Mouse (Mus musculus): ENCODE results near the gene Cd109. TPM values are rescaled to one million over a fixed set of nuclear protein-coding genes. Genes with fewer than 3 reads are reported as not detected.

The Cd109 gene
- polyA plus RNA-seq, 1 experiment from 2014 or later: 1.4 TPM

DNA sequence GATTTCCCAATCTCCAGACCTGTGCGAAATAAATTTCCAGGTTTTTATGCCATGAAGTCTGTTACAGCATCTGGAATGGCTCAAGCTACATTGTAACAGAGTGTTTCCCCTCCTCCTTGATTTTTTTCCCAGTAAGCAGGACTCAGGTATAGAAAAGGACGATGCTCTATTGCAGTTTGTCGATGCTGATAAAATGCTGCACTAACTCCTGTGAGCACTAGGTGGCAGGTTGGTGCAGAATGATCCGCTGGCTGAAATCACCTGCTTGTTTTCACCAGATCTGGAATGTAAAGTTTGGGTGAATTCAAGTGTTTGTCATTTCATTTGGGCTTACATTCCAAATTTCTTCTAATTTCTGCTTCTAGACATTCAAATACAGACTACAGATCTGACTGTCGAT lies 18.5 kb upstream of the Cd109 start:
- 5% methylated on average over 5 of the region's 5 CpGs for WGBS
- no peak overlapping the region for H3K4me3 ChIP-seq
- no peak overlapping the region for H3K27ac ChIP-seq (replicated peaks)
- H3K9me3 ChIP-seq: no peaks in the 10 kb centered on the region
- no peak overlapping the region for H3K9ac ChIP-seq
- no peaks in the 10 kb centered on the region for H3K36me3 ChIP-seq
- H3K4me1 ChIP-seq (replicated peaks): no peaks in the 10 kb centered on the region
- H3K27me3 ChIP-seq: no peaks in the 10 kb centered on the region
- ATAC-seq (ENCODE audit: low read depth): no peak
- no peak overlapping the region for H3K4me2 ChIP-seq

DNA sequence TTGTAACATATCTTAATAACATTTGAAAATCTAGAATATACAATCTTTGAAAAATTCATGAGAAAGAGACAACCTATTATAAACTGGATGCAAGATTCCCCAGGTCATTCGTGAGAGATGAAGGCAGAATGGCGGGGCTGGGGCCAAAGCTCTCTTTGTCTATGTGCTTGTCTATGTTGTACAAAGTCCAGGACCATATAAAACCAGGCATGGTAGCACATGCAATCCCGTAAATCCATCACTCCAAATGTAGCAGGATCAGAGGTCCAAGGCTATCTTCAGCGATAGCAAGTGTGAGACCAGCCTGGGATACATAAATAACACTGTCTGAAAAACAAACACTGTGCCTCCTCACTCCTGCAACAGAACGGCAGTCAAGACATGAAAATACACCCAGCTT lies 15.4 kb upstream of the Cd109 start:
- H3K4me3 ChIP-seq: no peak overlapping the region
- no peaks in the 10 kb centered on the region for H3K4me1 ChIP-seq (replicated peaks)
- H3K9me3 ChIP-seq: no peaks in the 10 kb centered on the region
- 68% methylated on average over 5 of the region's 5 CpGs for WGBS
- H3K36me3 ChIP-seq: no peaks in the 10 kb centered on the region
- no peak overlapping the region for H3K4me2 ChIP-seq
- no peak overlapping the region for H3K27ac ChIP-seq (replicated peaks)
- ATAC-seq (ENCODE audit: low read depth): no peak
- H3K27me3 ChIP-seq: no peaks in the 10 kb centered on the region
- H3K9ac ChIP-seq: no peak overlapping the region

DNA sequence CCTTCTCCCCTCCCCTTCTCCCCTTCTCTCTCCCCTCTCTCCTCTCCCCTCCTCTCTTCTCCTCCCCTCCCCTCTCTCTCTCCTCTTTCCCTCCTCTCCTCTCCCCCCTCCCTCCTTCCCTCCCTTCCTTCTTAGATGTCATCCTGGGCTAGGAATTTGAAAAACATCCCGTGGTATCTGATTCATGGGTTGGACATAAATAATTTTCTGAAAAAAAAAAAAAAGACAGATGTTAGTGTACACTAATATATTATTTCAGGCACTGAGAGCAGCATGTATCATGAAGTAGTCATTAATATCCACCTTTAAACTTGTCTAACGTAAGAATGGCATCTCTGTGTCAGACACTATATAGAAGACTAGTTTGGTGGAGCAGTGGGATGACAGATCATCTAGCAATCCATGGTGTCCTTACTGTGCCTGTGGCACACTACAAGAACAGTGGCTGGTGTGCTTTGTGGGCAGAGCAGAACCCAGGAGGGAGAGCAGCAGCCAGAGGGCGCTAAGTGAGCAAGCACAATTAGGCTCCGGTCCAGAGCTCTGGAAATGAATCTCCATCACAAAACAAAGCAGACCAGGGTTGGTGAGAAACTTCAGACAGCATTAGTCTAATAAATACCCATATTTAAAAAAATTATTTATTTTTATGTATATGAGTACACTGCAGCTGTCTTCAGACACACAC lies 14.2 kb upstream of the Cd109 start:
- Histone ChIP-seq H3K9ac (no peak overlapping the region), H3K4me1 (replicated peaks) (no peaks in the 10 kb centered on the region), H3K4me3 (no peak overlapping the region), H3K27me3 (no peaks in the 10 kb centered on the region), H3K9me3 (no peaks in the 10 kb centered on the region), H3K36me3 (no peaks in the 10 kb centered on the region), H3K4me2 (no peak overlapping the region), H3K27ac (replicated peaks) (no peak overlapping the region)
- ATAC-seq (ENCODE audit: low read depth): no peak
- 61% methylated on average over 4 of the region's 4 CpGs for WGBS

GRCm38 (mm10) chr9:78614201-78614600 lies 1.1 kb upstream of the Cd109 start:
- peaks cover 23% of the 10 kb centered on the region for H3K27me3 ChIP-seq
- ATAC-seq (ENCODE audit: low read depth): peak; percentile 86
- no peaks in the 10 kb centered on the region for H3K36me3 ChIP-seq
- no peaks in the 10 kb centered on the region for H3K9me3 ChIP-seq
- no peak overlapping the region for H3K4me3 ChIP-seq
- no peak overlapping the region for H3K27ac ChIP-seq (replicated peaks)
- H3K9ac ChIP-seq: no peak overlapping the region
- peak overlapping the region; percentile 99 for H3K4me2 ChIP-seq
- H3K4me1 ChIP-seq (replicated peaks): peaks cover 21% of the 10 kb centered on the region
- 29% methylated on average over 6 of the region's 6 CpGs for WGBS

- Histone ChIP-seq H3K36me3 (no peaks in the 10 kb centered on the region), H3K9ac (no peak overlapping the region), H3K4me3 (no peak overlapping the region), H3K27me3 (peaks cover 19% of the 10 kb centered on the region), H3K4me1 (replicated peaks) (peaks cover 18% of the 10 kb centered on the region), H3K27ac (replicated peaks) (no peak overlapping the region), H3K4me2 (no peak overlapping the region), H3K9me3 (no peaks in the 10 kb centered on the region)
- 83% methylated on average over 9 of the region's 9 CpGs for WGBS
- ATAC-seq (ENCODE audit: low read depth): no peak
Observed at GRCm38 (mm10) chr9:78619285-78619684, 3.9 kb downstream of the Cd109 start.

DNA sequence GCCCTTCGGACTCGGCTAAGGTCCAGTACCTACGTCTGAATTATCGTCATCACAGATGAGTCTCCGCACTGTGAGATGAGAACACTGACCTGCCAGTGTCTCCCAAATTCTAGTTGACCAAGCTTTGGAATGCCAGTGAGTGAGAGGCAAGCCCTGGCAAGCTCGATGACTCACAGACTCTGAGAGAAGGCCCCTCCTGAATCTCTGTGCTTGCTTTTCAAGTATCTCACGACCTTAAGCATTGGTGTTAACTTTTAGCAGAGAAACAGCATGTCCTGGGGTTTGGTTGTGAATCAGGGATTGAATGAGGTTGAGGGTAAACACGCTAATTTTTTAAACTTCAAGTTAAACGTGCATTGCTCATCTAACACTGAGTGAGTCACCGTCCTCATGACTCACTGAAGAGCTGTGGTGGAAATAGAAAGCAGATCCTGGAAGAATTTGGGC lies 8.0 kb downstream of the Cd109 start:
- ATAC-seq (ENCODE audit: low read depth): no peak
- Histone ChIP-seq H3K9ac (no peak overlapping the region), H3K4me3 (no peak overlapping the region), H3K9me3 (no peaks in the 10 kb centered on the region), H3K27me3 (no peaks in the 10 kb centered on the region), H3K36me3 (no peaks in the 10 kb centered on the region), H3K27ac (replicated peaks) (no peak overlapping the region), H3K4me2 (no peak overlapping the region), H3K4me1 (replicated peaks) (no peaks in the 10 kb centered on the region)
- WGBS: 86% methylated on average over 10 of the region's 10 CpGs

- Histone ChIP-seq H3K27me3 (no peaks in the 10 kb centered on the region), H3K9me3 (no peaks in the 10 kb centered on the region), H3K27ac (replicated peaks) (no peak overlapping the region), H3K4me3 (no peak overlapping the region), H3K9ac (no peak overlapping the region), H3K36me3 (no peaks in the 10 kb centered on the region), H3K4me1 (replicated peaks) (no peaks in the 10 kb centered on the region), H3K4me2 (peak overlapping the region; percentile 17; the same call in 1 of the 2 replicates)
- WGBS: 59% methylated on average over 6 of the region's 6 CpGs
- ATAC-seq (ENCODE audit: low read depth): no peak
Observed at GRCm38 (mm10) chr9:78629991-78630390, 14.6 kb downstream of the Cd109 start.

DNA sequence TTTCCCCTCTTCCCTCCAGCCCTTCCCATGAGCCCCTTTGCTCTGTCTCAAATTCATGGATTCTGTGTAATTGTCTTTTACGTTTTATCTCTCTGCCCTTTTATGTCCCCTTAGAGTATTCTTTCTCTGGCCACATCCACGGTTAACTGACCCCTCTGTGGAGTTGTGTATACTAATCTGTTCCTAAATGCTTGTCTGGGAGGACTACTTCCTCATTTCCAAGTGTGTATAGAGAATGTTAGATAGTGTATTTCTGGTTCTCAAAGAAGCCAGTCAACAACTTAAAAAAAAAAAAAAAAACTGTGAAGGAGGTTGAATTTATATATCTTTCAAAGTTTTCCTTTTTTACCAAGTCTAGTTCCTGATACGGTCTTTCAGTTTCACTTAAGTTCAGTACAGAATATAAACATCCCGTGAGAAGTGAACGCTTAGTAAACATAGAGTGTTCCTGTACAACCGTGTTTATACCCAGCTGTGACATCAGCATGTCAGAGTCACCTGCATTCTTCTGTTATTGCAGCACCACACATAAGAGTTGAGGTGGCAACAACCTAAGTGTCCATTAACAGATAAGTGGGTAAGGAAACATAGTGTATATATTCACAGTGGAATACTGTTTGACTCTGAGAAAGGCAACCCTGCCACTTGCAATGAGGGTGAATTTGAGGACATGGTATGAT lies 16.5 kb downstream of the Cd109 start:
- H3K4me1 ChIP-seq (replicated peaks): no peaks in the 10 kb centered on the region
- H3K9ac ChIP-seq: no peak overlapping the region
- no peak for ATAC-seq (ENCODE audit: low read depth)
- H3K4me2 ChIP-seq: no peak overlapping the region
- H3K4me3 ChIP-seq: no peak overlapping the region
- H3K27ac ChIP-seq (replicated peaks): no peak overlapping the region
- no peaks in the 10 kb centered on the region for H3K9me3 ChIP-seq
- 83% methylated on average over 6 of the region's 6 CpGs for WGBS
- no peaks in the 10 kb centered on the region for H3K36me3 ChIP-seq
- no peaks in the 10 kb centered on the region for H3K27me3 ChIP-seq

- WGBS: 96% methylated on average over 3 of the region's 3 CpGs
Observed at GRCm38 (mm10) chr9:78633976-78634375, 18.6 kb downstream of the Cd109 start.

DNA sequence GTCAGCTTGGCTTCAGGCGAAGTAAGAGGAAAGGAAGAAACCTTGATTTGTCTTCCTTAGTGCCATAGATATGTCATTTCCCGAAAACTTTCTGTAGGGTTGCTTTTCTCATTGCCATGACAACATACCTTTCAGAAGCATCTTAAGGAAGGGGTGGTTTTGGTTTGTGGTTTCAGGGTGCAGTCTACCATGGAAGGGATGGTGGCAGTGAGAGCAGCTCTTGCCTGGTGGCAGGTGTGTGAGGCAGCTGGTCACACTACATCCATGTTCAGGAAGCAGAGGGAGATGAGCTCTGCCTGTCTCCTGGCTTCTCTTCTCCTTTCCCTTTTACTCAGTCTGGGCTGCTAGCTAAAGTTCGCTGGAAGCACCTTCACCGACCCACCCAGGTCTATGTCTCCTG lies 26.0 kb downstream of the Cd109 start:
- no peaks in the 10 kb centered on the region for H3K36me3 ChIP-seq
- no peak overlapping the region for H3K4me3 ChIP-seq
- no peak for ATAC-seq (ENCODE audit: low read depth)
- H3K27me3 ChIP-seq: no peaks in the 10 kb centered on the region
- WGBS: 88% methylated on average over 4 of the region's 4 CpGs
- H3K4me1 ChIP-seq (replicated peaks): no peaks in the 10 kb centered on the region
- no peak overlapping the region for H3K4me2 ChIP-seq
- H3K27ac ChIP-seq (replicated peaks): no peak overlapping the region
- no peaks in the 10 kb centered on the region for H3K9me3 ChIP-seq
- H3K9ac ChIP-seq: no peak overlapping the region

More at GRCm38 (mm10) chr9:78633976-78634375, 18.6 kb downstream of the Cd109 start:
- no peak overlapping the region for H3K9ac ChIP-seq
- H3K9me3 ChIP-seq: no peaks in the 10 kb centered on the region
- H3K27me3 ChIP-seq: no peaks in the 10 kb centered on the region
- H3K36me3 ChIP-seq: no peaks in the 10 kb centered on the region
- no peak for ATAC-seq (ENCODE audit: low read depth)
- H3K4me3 ChIP-seq: no peak overlapping the region
- H3K4me2 ChIP-seq: no peak overlapping the region
- H3K4me1 ChIP-seq (replicated peaks): no peaks in the 10 kb centered on the region
- no peak overlapping the region for H3K27ac ChIP-seq (replicated peaks)

DNA sequence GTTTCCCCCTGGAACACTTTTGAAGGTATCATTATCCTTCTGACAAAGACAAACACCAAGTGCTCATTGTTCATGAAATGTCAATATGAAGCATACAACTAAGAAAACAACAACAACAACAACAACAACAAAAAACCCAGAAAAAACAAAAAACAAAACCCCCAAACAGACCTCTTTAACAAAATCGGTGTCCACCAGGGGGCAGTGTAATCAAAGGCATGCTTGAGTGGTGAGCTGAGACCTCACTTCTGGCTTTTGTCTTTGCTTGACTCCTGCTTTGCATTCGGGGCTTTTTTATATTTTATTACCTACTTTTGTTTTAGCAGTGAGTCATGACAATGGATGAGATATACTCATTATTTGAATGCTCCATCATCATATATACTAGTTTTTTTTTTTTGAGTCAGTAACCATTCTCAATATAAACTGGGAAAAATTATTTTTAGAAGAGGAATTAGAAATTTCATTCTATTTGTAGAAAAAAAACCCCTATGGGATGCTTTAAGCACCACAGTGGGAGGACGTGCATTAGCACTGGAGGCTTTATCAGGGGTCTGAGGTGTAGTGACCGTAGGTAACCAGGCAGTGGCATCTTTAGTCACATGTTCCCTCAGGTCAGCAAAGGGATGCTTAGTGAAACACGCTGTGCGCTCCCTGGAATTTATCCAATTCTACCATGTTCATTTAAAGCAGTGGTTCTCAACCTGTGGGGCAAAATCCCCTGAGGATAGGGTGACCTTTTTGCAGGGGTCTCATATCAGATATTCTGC lies 30.8 kb downstream of the Cd109 start:
- no peak overlapping the region for H3K4me3 ChIP-seq
- H3K36me3 ChIP-seq: no peaks in the 10 kb centered on the region
- no peak overlapping the region for H3K27ac ChIP-seq (replicated peaks)
- no peaks in the 10 kb centered on the region for H3K9me3 ChIP-seq
- H3K27me3 ChIP-seq: no peaks in the 10 kb centered on the region
- no peaks in the 10 kb centered on the region for H3K4me1 ChIP-seq (replicated peaks)
- 48% methylated on average over 6 of the region's 6 CpGs for WGBS
- no peak overlapping the region for H3K4me2 ChIP-seq
- ATAC-seq (ENCODE audit: low read depth): no peak; the same call in 1 of the 2 replicates
- H3K9ac ChIP-seq: no peak overlapping the region

GRCm38 (mm10) chr9:78648641-78649040 lies 33.3 kb downstream of the Cd109 start:
- H3K27me3 ChIP-seq: no peaks in the 10 kb centered on the region
- ATAC-seq (ENCODE audit: low read depth): no peak
- 78% methylated on average over 8 of the region's 8 CpGs for WGBS
- no peaks in the 10 kb centered on the region for H3K36me3 ChIP-seq
- H3K4me2 ChIP-seq: no peak overlapping the region
- no peaks in the 10 kb centered on the region for H3K4me1 ChIP-seq (replicated peaks)
- no peak overlapping the region for H3K27ac ChIP-seq (replicated peaks)
- H3K9me3 ChIP-seq: no peaks in the 10 kb centered on the region
- no peak overlapping the region for H3K9ac ChIP-seq
- H3K4me3 ChIP-seq: no peak overlapping the region
